Mouse (Mus musculus) left cerebral cortex, adult 8-10 months (tissue): ENCODE data around the gene Orm2. TPM values are rescaled to one million over a fixed set of nuclear protein-coding genes. Genes with fewer than 3 reads are reported as not detected.

Experiments
- DNase-seq, 2 experiments: peaks; one replicate each; pipeline ENCODE4 v3.0.0; 2022; ENCODE audit warnings: low spot score in 2 of 2
- total RNA-seq, 4 experiments: library from RNA; stranded (reverse); gene quantifications; 2 replicates each; pipeline ENCODE4 v1.2.4; 2022

Orm2 gene
- total RNA-seq = not detected

GRCm38 (mm10) chr4:63362150-63362549, at the start of gene Orm2:
TSS of gene Orm2 (plus strand) at chr4:63362449.
- no peak for DNase-seq

- DNase-seq = no peak
These were observed 48.2 kb upstream of the Orm2 start for GRCm38 (mm10) chr4:63314063-63314462.

- DNase-seq = peak in 1 of 2 experiments; percentile 34
These were observed 46.0 kb upstream of the Orm2 start for GRCm38 (mm10) chr4:63316076-63316746.

GRCm38 (mm10) chr4:63319566-63319965, 42.7 kb upstream of the Orm2 start:
- DNase-seq = peak in 1 of 2 experiments; percentile 64

- DNase-seq = no peak
These were observed 38.9 kb upstream of the Orm2 start for GRCm38 (mm10) chr4:63323275-63323815.

- no peak for DNase-seq
These were observed 28.8 kb upstream of the Orm2 start for GRCm38 (mm10) chr4:63333403-63333802.

GRCm38 (mm10) chr4:63338414-63339076, 23.7 kb upstream of the Orm2 start:
- DNase-seq = no peak

GRCm38 (mm10) chr4:63342491-63342890, 19.8 kb upstream of the Orm2 start:
- no peak for DNase-seq

GRCm38 (mm10) chr4:63343608-63344007, 18.6 kb upstream of the Orm2 start:
- DNase-seq = no peak

- no peak for DNase-seq
These were observed 18.0 kb upstream of the Orm2 start, which contains the start of gene Orm1 for GRCm38 (mm10) chr4:63344295-63344694. TSS of gene Orm1 (plus strand) at chr4:63344560.

GRCm38 (mm10) chr4:63345261-63345660, 17.0 kb upstream of the Orm2 start:
- no peak for DNase-seq

GRCm38 (mm10) chr4:63346659-63347058, 15.6 kb upstream of the Orm2 start:
- no peak for DNase-seq

GRCm38 (mm10) chr4:63348524-63348923, 13.7 kb upstream of the Orm2 start:
- no peak for DNase-seq

- no peak for DNase-seq
These were observed 6.2 kb upstream of the Orm2 start, which contains the start of gene Orm3 for GRCm38 (mm10) chr4:63355877-63356665. TSS of gene Orm3 (plus strand) at chr4:63356162.

GRCm38 (mm10) chr4:63356981-63357570, 5.2 kb upstream of the Orm2 start:
- DNase-seq = no peak

GRCm38 (mm10) chr4:63359861-63360260, 2.4 kb upstream of the Orm2 start:
- no peak for DNase-seq

GRCm38 (mm10) chr4:63368577-63368976, 6.3 kb downstream of the Orm2 start:
- peak; percentile 62 to 95 for DNase-seq

GRCm38 (mm10) chr4:63370897-63371296, 8.6 kb downstream of the Orm2 start:
- DNase-seq = no peak

GRCm38 (mm10) chr4:63371890-63372289, 9.6 kb downstream of the Orm2 start:
- DNase-seq = no peak

- DNase-seq = no peak
These were observed 11.2 kb downstream of the Orm2 start for GRCm38 (mm10) chr4:63373404-63373803.

- no peak for DNase-seq
These were observed 12.1 kb downstream of the Orm2 start for GRCm38 (mm10) chr4:63374331-63374730.
